ENCODE assay signal across 8 mouse cellular contexts in genomic region chr16:87552907-87553691, GRCm38 (mm10). TPM values are rescaled to one million over a fixed set of nuclear protein-coding genes. Genes with fewer than 3 reads are reported as not detected.
DNase-seq lines count a peak whose midpoint lies in the region; ATAC-seq and TF ChIP-seq lines count a peak whose summit lies in the region.
"Had no signal": no experiment of that assay in that cellular context is flagged by ENCODE, and none has a peak within 500 bp of the region (broad histone marks: within the 10 kb centered on the region; RNA-seq: fewer than 3 reads in every experiment).

Map3k7cl (plus strand) TSS chr16:87553330.

- peak; percentile 63 for ATAC-seq in intestine, embryonic 16.5 days
- ATAC-seq in lung, postnatal 0 days: peak; percentile 77
- ATAC-seq in activated CD4-positive, CD25-positive, alpha-beta regulatory T cell, adult 4 months: no peak
- ATAC-seq in forebrain, embryonic 12.5 days (ENCODE audit: low FRiP score): no peak

- no peaks in the 10 kb centered on the region for H3K9me3 ChIP-seq in intestine, embryonic 16.5 days (ENCODE audit: control insufficient read depth, low read length)
- no peaks in the 10 kb centered on the region for H3K9me3 ChIP-seq in lung, postnatal 0 days (ENCODE audit: low read length)
- H3K9me3 ChIP-seq in forebrain, embryonic 12.5 days: no peaks in the 10 kb centered on the region
- H3K9me3 ChIP-seq: liver, embryonic 13.5 days had no signal

- no peaks in the 10 kb centered on the region for H3K36me3 ChIP-seq in intestine, embryonic 16.5 days (ENCODE audit: control insufficient read depth, insufficient read depth, low read length)
- H3K36me3 ChIP-seq in lung, postnatal 0 days (ENCODE audit: insufficient read depth, low read length): no peaks in the 10 kb centered on the region
- H3K36me3 ChIP-seq in forebrain, embryonic 12.5 days (replicated peaks): no peaks in the 10 kb centered on the region
- H3K36me3 ChIP-seq: liver, embryonic 13.5 days had no signal

- no peaks in the 10 kb centered on the region for H3K27me3 ChIP-seq in intestine, embryonic 16.5 days (replicated peaks; ENCODE audit: control insufficient read depth, insufficient read depth, low read length)
- H3K27me3 ChIP-seq in lung, postnatal 0 days (replicated peaks; ENCODE audit: insufficient read depth, low read length): no peaks in the 10 kb centered on the region
- no peaks in the 10 kb centered on the region for H3K27me3 ChIP-seq in forebrain, embryonic 12.5 days
- H3K27me3 ChIP-seq: liver, embryonic 13.5 days had no signal

- peaks cover 2% of the 10 kb centered on the region; the same call in 1 of the 2 replicates for H3K4me1 ChIP-seq in intestine, embryonic 16.5 days (ENCODE audit: control insufficient read depth, insufficient read depth, low read length)
- H3K4me1 ChIP-seq in lung, postnatal 0 days (ENCODE audit: insufficient read depth, low read depth, low read length): no peaks in the 10 kb centered on the region
- H3K4me1 ChIP-seq in forebrain, embryonic 12.5 days: no peaks in the 10 kb centered on the region
- H3K4me1 ChIP-seq: liver, embryonic 13.5 days had no signal

- WGBS in intestine, embryonic 16.5 days: 66% methylated on average over 24 of the region's 24 CpGs
- WGBS in lung, postnatal 0 days: 59% methylated on average over 24 of the region's 24 CpGs
- WGBS in forebrain, embryonic 12.5 days: 90% methylated on average over 24 of the region's 24 CpGs

- no peak within 1 kb of the TSS for H3K4me2 ChIP-seq in intestine, embryonic 16.5 days (ENCODE audit: low read depth, low read length)
- no peak within 1 kb of the TSS for H3K4me2 ChIP-seq in lung, postnatal 0 days (replicated peaks; ENCODE audit: low read depth, low read length)
- H3K4me2 ChIP-seq in forebrain, embryonic 12.5 days: no peak within 1 kb of the TSS
- H3K4me2 ChIP-seq: liver, embryonic 13.5 days had no signal

- H3K4me3 ChIP-seq in intestine, embryonic 16.5 days (ENCODE audit: low read length): no peak within 1 kb of the TSS
- H3K4me3 ChIP-seq in lung, postnatal 0 days (ENCODE audit: low read depth, low read length): no peak within 1 kb of the TSS
- H3K4me3 ChIP-seq in forebrain, embryonic 12.5 days (replicated peaks): no peak within 1 kb of the TSS
- H3K4me3 ChIP-seq: liver, embryonic 13.5 days had no signal

- H3K27ac ChIP-seq in intestine, embryonic 16.5 days (ENCODE audit: low read length): no peak within 1 kb of the TSS
- no peak within 1 kb of the TSS for H3K27ac ChIP-seq in lung, postnatal 0 days (ENCODE audit: low read length)
- H3K27ac ChIP-seq in forebrain, embryonic 12.5 days: no peak within 1 kb of the TSS
- H3K27ac ChIP-seq: liver, embryonic 13.5 days had no signal

- TF ChIP-seq EP300 in lung, postnatal 0 days (IDR thresholded peaks at IDR 0.05): no peak

- intact Hi-C loops in left cerebral cortex, postnatal 36 days (cut with DNase I): no loop called here

- TF ChIP-seq CTCF in lung, postnatal 0 days (IDR thresholded peaks at IDR 0.05): no peak

- H3K9ac ChIP-seq in intestine, embryonic 16.5 days (ENCODE audit: low read depth, low read length): no peak within 1 kb of the TSS
- H3K9ac ChIP-seq in lung, postnatal 0 days (replicated peaks; ENCODE audit: low read depth): no peak within 1 kb of the TSS
- H3K9ac ChIP-seq in forebrain, embryonic 12.5 days: no peak within 1 kb of the TSS
- H3K9ac ChIP-seq: liver, embryonic 13.5 days had no signal

- DNase-seq in adrenal gland, adult 8-10 months: peak; percentile 57
- DNase-seq in gastrocnemius, adult 8-10 months (ENCODE audit: low spot score in 2 of 2): peak; percentile 37 to 53
- peak; percentile 78 for DNase-seq in lung, postnatal 0 days (ENCODE audit: low spot score)
- DNase-seq in left cerebral cortex, postnatal 36 days (ENCODE audit: low spot score in 2 of 2): no peak
- DNase-seq: liver, embryonic 13.5 days had no signal

RNA-seq across cellular contexts. Expression of gene Map3k7cl, which starts in this region (rescaled TPM):
- total RNA-seq in adrenal gland, adult 8-10 months (2022): 1 to 10 TPM in 2 of 4 experiments, under 1 TPM in 2; 0.77 to 1.3 (median 1.1) TPM
- 10 to 100 TPM in 2 of 4 experiments, 1 to 10 TPM in 2; 4.5 to 12.3 (median 9.6) TPM for total RNA-seq in gastrocnemius, adult 8-10 months (2022)
- polyA plus RNA-seq in intestine, embryonic 16.5 days (2015; fragmentation: Nextera tagmentation; extraction: Ambion mirVana): 0.21 and 0.44 TPM in 2 replicates
- 0.37 and 0.38 TPM in 2 replicates for polyA plus RNA-seq in lung, postnatal 0 days (2015; fragmentation: Nextera tagmentation; extraction: Ambion mirVana)
- polyA plus RNA-seq in activated CD4-positive, CD25-positive, alpha-beta regulatory T cell, adult 4 months (2017; shearing (Covaris generic)): not detected
- under 1 TPM; 0.57 to 0.62 TPM for total RNA-seq in left cerebral cortex, postnatal 36 days (2021)
- polyA plus RNA-seq in forebrain, embryonic 12.5 days (2016; fragmentation: Nextera tagmentation; extraction: Ambion mirVana): not detected in 2 replicates
- polyA plus RNA-seq: liver, embryonic 13.5 days had no signal

Comparison
In these comparisons a context has a peak if more than half of its experiments do, and no peak if none do; other contexts are left out.
1. Peak in ATAC-seq in intestine, embryonic 16.5 days; RNA of the gene not detected or under 1 TPM.
2. Peak in DNase-seq and ATAC-seq in lung, postnatal 0 days; RNA of the gene not detected or under 1 TPM.
3. DNase-seq: peak in adrenal gland, adult 8-10 months (single experiment) and gastrocnemius, adult 8-10 months (2 of 2); none in left cerebral cortex, postnatal 36 days (0 of 2).